Mouse (Mus musculus) WW6 (cell line): ENCODE results near the gene Cic.
A peak's percentile ranks its signal among the peaks of the same experiment; 100 is the strongest.

Experiments used
- DNase-seq: peaks from one replicate; pipeline ENCODE4 v3.0.0-alpha.2; 2013; ENCODE audit warnings: low read depth, low spot score

Cic gene

DNA sequence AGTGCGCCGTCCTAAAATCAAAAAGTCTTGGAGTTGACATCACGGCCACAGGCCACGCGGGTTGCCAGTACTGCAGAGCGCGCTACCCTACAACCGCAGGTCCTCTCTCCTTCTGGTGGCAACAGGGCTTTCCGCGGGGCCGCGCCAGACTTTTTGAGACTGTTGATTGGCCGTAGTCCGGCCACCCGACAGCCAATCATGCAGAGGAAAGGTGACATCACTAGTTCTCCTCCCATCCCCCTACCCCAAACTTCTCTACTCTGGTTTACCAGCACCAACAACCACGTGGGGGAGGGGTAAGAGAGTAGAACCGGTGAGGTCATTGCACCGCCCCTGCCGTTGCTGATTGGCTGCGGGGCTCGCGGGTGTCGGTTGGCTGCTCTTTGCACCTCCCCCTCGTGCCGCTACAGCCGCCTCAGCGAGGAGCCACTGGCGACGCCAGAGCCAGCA, at the start of gene Cic:
Gene Cic (plus strand): TSS at position 404 of the 450 bp plus-strand sequence.
- DNase-seq: peak; percentile 96

GRCm38 (mm10) chr7:25218705-25219415, 48.6 kb upstream of the Cic start:
- peak; percentile 59 for DNase-seq

GRCm38 (mm10) chr7:25219416-25219750, 48.1 kb upstream of the Cic start:
- no peak for DNase-seq

DNA sequence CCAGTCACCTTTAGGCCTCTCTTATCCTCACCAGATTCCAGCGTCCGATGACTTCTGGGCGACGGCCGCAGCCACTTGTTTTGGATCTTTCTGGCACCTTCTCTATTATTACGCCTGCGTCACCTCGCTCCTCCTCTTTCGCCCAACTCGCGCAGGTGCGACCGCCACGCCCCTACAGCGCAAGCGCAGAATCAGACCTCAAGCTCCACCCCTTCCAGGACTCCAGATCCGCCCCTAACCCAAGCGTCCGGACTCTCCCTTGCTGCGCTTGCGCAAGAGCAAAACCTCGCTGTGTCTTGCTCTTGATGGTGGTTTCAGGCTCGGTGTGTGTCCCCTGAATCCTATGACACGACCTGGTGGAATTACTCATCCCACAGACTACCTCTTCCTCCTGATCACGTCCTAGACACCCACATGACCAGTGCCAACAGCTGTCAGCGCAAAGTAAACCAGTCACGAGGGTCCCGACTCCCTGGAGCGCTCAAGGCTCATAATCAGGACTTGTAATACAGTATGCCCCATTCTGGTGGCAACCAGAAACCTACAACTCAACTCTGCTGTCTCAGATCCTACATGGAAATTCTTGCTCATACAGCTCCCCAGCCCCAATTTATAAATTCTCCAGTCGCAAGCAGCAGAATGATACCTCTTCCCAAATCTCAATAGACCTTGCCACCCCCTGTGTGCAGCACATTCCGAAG, 47.6 kb upstream of the Cic start:
- DNase-seq: peak; percentile 91

GRCm38 (mm10) chr7:25220457-25221101, 46.9 kb upstream of the Cic start, which contains the start of gene Dedd2:
Gene Dedd2, minus strand, starts transcription at chr7:25220615.
- DNase-seq: no peak

DNA sequence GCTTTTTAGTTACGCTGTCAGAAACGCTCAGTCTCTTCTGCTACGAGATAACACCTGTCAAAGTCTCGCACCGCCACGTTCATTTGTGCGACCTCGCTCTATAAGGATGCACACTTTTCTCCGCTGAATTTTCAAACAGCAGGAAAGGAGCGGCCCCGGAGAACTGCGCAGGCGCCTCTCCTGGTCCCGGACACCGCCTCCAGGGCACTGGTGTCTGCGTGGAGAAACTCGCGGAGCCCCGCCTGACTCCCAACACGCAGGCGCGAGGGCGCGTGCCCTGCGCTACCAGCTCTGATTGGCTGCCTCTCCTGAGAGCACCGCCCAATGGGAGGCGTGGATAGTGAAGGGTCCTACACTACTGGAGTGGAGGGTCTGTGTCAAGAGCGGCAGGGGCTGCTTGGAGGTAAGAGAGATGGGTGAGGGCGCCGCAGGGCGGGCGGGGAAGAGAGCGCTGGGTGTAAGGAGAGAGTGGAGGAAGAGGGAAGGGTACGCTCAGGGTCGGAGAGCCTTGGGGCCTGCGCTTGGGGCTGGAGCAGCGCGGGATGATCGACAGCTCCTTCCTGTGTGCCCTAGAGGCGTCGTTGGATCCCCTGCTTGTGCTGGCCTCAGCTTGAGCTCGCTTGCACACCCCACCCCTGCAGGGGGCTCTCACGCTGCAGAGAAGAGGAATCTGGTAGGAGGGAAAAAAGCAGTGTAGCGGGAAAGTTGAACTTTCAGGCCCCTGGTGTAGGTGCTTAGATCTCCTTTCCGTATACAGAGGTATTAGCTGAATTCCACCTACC, 46.2 kb upstream of the Cic start, which contains the start of gene Zfp526:
Gene Zfp526 (plus strand): TSS at position 324 of the 782 bp plus-strand sequence.
- DNase-seq: peak; percentile 91

GRCm38 (mm10) chr7:25222275-25222967, 45.1 kb upstream of the Cic start:
- no peak for DNase-seq

DNA sequence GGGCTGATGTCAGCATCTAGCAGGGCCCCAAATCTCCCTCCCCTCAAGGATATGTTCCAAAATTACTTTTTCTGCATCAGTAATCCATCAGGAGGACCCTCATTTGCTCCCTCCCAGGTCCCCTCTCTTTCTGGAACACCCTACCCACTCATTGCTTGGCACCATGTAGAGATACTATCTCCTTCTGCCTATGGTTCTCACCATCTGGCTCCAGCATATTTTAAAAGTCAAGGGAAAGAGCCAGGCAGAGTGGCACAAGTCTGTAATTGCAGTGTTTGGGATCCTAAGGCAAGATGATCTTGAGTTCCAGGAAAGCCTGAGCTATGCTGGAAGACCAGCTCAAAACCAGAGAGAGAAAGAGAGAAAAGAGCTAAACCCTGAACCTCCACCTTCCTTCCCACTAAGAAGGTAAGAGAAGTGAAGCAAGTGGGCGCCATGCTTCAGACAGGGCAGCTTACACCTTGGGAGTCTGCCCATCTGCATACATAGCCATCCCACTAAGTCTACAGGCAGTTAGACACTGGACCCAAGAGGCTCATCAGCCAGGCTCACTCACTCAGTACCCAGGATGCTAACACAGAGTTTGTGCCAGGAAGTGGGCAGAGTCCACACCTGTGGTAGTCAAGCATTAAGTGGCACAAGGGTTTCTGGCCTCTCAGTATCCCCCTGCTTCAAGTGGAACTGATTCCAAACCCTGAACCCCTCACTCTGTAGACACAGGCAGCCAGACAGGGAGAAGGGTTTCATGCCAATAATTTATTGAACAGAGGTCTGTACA, 39.8 kb upstream of the Cic start:
- no peak for DNase-seq

DNA sequence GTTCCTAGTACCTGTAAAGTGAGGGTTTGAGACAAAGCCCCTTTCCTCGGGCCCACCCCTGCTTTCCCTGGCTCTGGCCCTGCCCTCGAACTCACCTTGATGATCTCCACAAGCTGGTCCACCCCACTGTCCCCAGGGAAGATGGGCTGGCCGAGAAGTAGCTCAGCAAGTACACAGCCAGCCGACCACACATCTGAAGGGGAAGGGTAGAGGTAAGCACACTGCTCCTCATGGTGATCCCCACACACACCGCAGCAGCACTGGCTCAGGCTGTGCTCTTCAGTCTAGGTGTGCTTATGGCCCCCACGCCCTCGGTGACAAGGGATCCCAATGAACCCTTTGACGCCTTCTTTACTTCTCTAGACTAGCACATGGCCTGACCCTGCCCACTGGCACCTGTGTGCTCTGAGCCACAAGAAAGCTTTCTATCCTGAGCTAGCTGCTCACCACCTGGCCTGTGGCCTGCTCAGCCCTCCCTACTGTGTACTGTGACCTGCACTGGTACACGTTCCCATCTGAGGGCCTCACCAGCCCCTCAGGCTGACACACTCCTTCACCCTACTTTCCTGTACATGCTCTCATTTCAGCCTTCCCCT, 36.7 kb upstream of the Cic start:
- DNase-seq: no peak

DNA sequence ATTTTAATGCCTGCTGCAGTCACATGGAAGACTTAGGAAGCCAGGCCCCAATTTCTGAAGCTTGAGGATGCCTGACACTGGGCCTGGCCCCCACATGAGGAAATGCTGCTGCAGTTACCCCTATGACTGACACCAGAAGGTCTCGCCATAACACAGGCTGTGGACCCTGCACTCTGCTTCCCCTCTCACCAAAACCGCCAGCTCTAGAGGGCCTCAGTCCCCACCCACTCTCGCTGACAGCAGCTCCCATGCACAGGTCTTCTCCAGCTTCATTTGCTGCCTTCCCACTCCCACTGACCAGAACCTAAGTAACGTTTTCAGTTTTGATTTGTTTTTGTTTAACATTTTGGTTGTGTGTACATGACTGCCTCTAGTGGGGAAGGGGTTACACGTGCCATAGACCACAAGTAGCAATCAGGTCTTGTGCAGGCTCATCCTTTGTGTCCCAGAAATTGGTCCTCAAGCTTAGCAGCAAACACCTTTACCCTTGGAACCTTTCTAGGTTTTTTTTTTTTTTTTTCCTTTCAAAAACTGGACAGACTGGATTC, 35.3 kb upstream of the Cic start:
- no peak for DNase-seq

- no peak for DNase-seq
Measured at GRCm38 (mm10) chr7:25233061-25233460, 34.4 kb upstream of the Cic start.

DNA sequence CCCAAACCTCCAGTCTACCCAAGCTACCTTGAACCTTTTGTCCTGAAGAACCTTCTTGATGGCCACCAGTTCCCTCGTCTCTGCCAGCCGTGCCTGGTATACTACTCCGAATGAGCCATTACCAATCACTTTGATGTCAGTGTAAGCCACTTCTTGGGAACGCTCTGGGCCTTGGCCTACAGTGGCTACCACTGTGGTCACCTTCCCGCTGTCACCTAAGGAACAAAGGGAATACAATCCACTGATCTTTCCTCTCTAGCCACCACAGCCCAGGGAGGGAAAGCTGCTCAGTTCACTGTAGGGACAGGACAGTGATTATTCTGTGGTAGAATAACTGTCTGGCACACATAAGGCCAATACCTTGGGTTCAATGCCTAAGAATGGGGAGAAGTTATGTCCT, 32.0 kb upstream of the Cic start:
- DNase-seq: no peak

DNA sequence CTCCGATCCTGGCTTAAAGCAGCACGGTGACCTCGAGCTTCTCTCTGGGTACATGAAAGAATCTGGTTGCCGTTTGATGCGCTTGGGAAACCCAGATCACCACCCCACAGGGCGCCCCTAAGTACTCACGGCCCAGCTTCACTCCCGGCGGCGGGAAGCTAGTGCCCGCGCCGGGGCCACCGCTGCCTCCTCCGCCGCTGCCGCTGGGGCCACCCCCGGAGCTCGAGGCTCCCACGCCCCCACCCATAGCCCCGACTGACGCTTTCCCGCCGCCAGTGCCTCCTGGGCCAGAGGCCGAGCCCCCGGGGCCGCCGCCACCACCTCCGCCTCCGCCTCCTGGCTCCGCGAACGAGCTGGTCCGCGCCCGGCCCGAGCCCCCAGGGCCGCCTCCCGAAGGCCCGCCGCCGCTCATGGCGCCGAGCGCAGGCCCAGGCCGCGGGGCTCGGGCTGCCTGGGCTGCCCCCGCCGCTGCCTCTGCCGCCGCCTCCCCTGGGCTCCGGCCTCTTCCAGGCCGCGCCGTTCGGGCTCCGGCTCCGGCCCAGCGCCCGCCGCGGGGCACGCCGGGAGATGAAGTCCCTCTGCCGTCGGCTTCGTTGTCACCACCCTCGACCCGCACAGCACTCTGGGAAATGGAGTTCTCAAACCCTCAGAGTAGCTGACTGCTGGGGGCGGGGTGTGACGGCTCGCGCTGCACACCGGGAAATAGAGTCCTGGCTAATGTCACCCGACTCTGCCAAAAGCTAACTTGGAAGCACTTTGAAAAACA, 30.1 kb upstream of the Cic start, which contains the start of gene Gsk3a:
Gene Gsk3a (minus strand): TSS at position 603 of the 766 bp plus-strand sequence.
- DNase-seq: peak; percentile 87

- DNase-seq: peak; percentile 88
Measured at GRCm38 (mm10) chr7:25238015-25238706, 29.3 kb upstream of the Cic start.

DNA sequence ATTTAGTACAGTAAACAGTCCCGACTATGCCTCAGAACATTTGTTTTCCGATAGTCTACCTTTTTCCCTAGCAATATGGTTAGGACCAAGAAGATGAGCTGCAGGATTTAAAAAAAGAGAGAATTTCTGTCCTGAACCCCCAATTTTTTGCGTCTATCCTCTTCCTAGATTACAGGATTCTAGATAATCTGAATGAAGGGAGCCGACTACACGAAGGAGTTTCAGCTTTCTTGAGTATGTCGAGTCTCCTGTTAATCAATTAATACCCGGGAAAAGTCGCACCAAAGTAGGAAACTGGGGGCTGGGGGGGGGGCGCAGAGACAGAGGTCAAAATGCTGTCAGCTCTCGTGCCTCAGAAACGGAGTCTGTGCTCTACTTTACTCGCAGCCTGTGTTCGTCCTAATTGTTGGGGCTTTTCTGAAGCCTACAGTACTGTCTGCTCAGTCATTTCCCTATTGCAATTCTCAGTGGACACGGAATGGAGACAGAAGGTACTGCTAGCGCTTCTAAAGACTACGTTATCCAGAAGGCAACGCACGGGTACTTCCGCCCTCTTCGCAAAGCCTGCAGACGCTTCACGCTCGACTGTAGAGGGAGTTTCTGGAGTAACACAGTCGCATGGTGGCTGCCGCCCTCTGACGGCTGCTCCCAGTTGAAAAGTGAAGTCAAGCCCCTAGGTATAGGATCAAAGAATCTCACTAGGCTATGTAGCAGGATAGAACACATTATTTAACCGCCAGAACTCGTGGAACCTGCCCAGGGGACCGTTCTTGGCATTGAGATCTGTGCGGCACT, 28.5 kb upstream of the Cic start:
- DNase-seq: no peak

GRCm38 (mm10) chr7:25240631-25241030, 26.9 kb upstream of the Cic start:
- no peak for DNase-seq

- DNase-seq: no peak
Measured at GRCm38 (mm10) chr7:25241062-25241461, 26.4 kb upstream of the Cic start.
